Mouse (Mus musculus): ENCODE data around the gene Adarb1. TPM values are rescaled to one million over a fixed set of nuclear protein-coding genes. Genes with fewer than 3 reads are reported as not detected.

The Adarb1 gene
- polyA plus RNA-seq, 1 experiment = 5.5 TPM

GRCm38 (mm10) chr10:77440286-77440685, 22.2 kb upstream of the Adarb1 start:
- Histone ChIP-seq H3K4me1 (replicated peaks; ENCODE audit: control insufficient read depth, insufficient read depth, low read length) (no peaks in the 10 kb centered on the region), H3K4me3 (ENCODE audit: control insufficient read depth, insufficient read depth, low read length) (no peak overlapping the region), H3K36me3 (ENCODE audit: control insufficient read depth, insufficient read depth, low read length) (no peaks in the 10 kb centered on the region), H3K27ac (ENCODE audit: control insufficient read depth, insufficient read depth, low read length) (no peak overlapping the region), H3K27me3 (ENCODE audit: control insufficient read depth, insufficient read depth, low read length) (no peaks in the 10 kb centered on the region)
- WGBS = 49% methylated on average over 6 of the region's 6 CpGs
- TF ChIP-seq POLR2A (IDR thresholded peaks at IDR 0.05; ENCODE audit: control insufficient read depth, extremely low read depth, insufficient read depth, low read length, poor library complexity) (no peak), CTCF (IDR thresholded peaks at IDR 0.05; ENCODE audit: borderline replicate concordance, control insufficient read depth, extremely low read depth, insufficient read depth, low read length, poor library complexity) (no peak)
- no peak for DNase-seq

DNA sequence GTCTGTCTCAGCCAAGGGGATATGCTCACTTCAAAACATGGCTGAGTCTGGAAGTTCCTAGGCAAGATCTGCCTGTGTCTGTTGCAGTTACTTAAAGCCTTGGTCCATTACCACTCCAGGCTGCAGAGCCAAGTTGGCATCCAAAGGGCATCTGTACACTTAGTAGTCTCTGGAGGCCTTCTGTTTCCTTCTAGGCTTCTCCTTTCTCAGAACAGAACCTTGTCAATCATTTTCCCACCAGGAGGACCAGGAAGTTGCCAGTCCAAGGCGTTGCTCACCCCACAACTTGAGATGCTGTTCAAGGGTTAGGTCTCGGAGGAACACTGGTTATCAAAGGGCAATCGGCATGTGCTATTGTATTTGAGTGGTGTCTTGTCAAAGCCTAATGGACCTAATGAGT, 21.0 kb upstream of the Adarb1 start:
- DNase-seq = no peak
- Histone ChIP-seq H3K4me3 (ENCODE audit: control insufficient read depth, insufficient read depth, low read length) (no peak overlapping the region), H3K36me3 (ENCODE audit: control insufficient read depth, insufficient read depth, low read length) (no peaks in the 10 kb centered on the region), H3K4me1 (replicated peaks; ENCODE audit: control insufficient read depth, insufficient read depth, low read length) (no peaks in the 10 kb centered on the region), H3K27ac (ENCODE audit: control insufficient read depth, insufficient read depth, low read length) (no peak overlapping the region), H3K27me3 (ENCODE audit: control insufficient read depth, insufficient read depth, low read length) (no peaks in the 10 kb centered on the region)
- TF ChIP-seq CTCF (IDR thresholded peaks at IDR 0.05; ENCODE audit: borderline replicate concordance, control insufficient read depth, extremely low read depth, insufficient read depth, low read length, poor library complexity) (no peak), POLR2A (IDR thresholded peaks at IDR 0.05; ENCODE audit: control insufficient read depth, extremely low read depth, insufficient read depth, low read length, poor library complexity) (no peak)
- WGBS = 87% methylated on average over 3 of the region's 3 CpGs

DNA sequence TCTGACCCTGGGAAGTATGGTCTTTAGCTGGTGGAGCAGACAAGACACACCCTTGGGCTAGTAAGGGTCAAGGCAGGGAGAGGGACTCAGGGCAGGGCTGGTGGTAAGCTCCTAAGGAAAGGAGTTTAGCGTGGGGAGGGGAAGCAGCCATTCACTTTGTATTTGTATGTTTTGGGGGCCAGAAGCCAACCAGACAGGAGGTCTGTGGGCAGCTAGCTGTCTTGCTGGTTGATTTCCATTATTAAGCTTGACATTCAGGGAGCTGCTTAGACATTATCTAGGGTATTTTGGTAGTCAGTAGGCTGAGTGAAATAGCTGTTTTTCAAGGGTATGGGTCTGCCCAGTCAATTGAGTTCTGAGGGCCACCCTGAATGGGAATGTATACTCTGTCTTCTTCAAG, 20.0 kb upstream of the Adarb1 start:
- TF ChIP-seq CTCF (IDR thresholded peaks at IDR 0.05; ENCODE audit: borderline replicate concordance, control insufficient read depth, extremely low read depth, insufficient read depth, low read length, poor library complexity) = no peak
- no peak for TF ChIP-seq POLR2A (IDR thresholded peaks at IDR 0.05; ENCODE audit: control insufficient read depth, extremely low read depth, insufficient read depth, low read length, poor library complexity)
- no peaks in the 10 kb centered on the region for H3K36me3 ChIP-seq (ENCODE audit: control insufficient read depth, insufficient read depth, low read length)
- no peaks in the 10 kb centered on the region for H3K27me3 ChIP-seq (ENCODE audit: control insufficient read depth, insufficient read depth, low read length)
- 79% methylated on average over 1 of the region's 1 CpGs for WGBS
- no peak overlapping the region for H3K4me3 ChIP-seq (ENCODE audit: control insufficient read depth, insufficient read depth, low read length)
- H3K27ac ChIP-seq (ENCODE audit: control insufficient read depth, insufficient read depth, low read length) = no peak overlapping the region
- no peak for DNase-seq
- H3K4me1 ChIP-seq (replicated peaks; ENCODE audit: control insufficient read depth, insufficient read depth, low read length) = no peaks in the 10 kb centered on the region

DNA sequence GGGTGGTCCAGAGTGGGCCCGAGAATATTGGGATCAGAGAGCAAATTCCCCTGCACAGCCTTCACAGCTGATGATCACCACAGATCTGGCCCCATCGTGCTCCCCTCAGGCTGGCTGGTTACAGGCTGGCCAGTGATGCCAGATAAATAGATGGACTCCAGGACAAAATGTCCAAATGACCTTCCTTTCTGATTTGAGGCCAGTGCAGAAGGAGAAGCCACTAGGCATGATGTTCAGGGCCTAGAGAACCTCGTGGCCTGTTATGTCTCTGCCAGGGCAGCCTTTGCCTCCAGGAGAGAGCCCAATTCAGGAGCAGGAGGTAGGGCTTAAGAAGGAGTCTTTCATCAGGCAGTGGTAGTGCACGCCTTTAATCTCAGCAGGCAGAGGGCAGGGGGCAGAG, 17.3 kb upstream of the Adarb1 start:
- 87% methylated on average over 4 of the region's 4 CpGs for WGBS
- no peaks in the 10 kb centered on the region for H3K4me1 ChIP-seq (replicated peaks; ENCODE audit: control insufficient read depth, insufficient read depth, low read length)
- H3K27ac ChIP-seq (ENCODE audit: control insufficient read depth, insufficient read depth, low read length) = no peak overlapping the region
- H3K36me3 ChIP-seq (ENCODE audit: control insufficient read depth, insufficient read depth, low read length) = no peaks in the 10 kb centered on the region
- no peak overlapping the region for H3K4me3 ChIP-seq (ENCODE audit: control insufficient read depth, insufficient read depth, low read length)
- no peak for TF ChIP-seq CTCF (IDR thresholded peaks at IDR 0.05; ENCODE audit: borderline replicate concordance, control insufficient read depth, extremely low read depth, insufficient read depth, low read length, poor library complexity)
- TF ChIP-seq POLR2A (IDR thresholded peaks at IDR 0.05; ENCODE audit: control insufficient read depth, extremely low read depth, insufficient read depth, low read length, poor library complexity) = no peak
- DNase-seq = no peak
- no peaks in the 10 kb centered on the region for H3K27me3 ChIP-seq (ENCODE audit: control insufficient read depth, insufficient read depth, low read length)

- Histone ChIP-seq H3K4me3 (ENCODE audit: control insufficient read depth, insufficient read depth, low read length) (no peak overlapping the region), H3K4me1 (replicated peaks; ENCODE audit: control insufficient read depth, insufficient read depth, low read length) (no peaks in the 10 kb centered on the region)
- 14% methylated on average over 18 of the region's 18 CpGs for WGBS
Measured at GRCm38 (mm10) chr10:77434457-77435151, 16.5 kb upstream of the Adarb1 start.

GRCm38 (mm10) chr10:77434076-77434456, 16.0 kb upstream of the Adarb1 start:
- DNase-seq = no peak
- 52% methylated on average over 4 of the region's 4 CpGs for WGBS
- Histone ChIP-seq H3K4me1 (replicated peaks; ENCODE audit: control insufficient read depth, insufficient read depth, low read length) (no peaks in the 10 kb centered on the region), H3K36me3 (ENCODE audit: control insufficient read depth, insufficient read depth, low read length) (no peaks in the 10 kb centered on the region), H3K27me3 (ENCODE audit: control insufficient read depth, insufficient read depth, low read length) (no peaks in the 10 kb centered on the region), H3K4me3 (ENCODE audit: control insufficient read depth, insufficient read depth, low read length) (no peak overlapping the region), H3K27ac (ENCODE audit: control insufficient read depth, insufficient read depth, low read length) (no peak overlapping the region)
- TF ChIP-seq CTCF (IDR thresholded peaks at IDR 0.05; ENCODE audit: borderline replicate concordance, control insufficient read depth, extremely low read depth, insufficient read depth, low read length, poor library complexity) (no peak), POLR2A (IDR thresholded peaks at IDR 0.05; ENCODE audit: control insufficient read depth, extremely low read depth, insufficient read depth, low read length, poor library complexity) (no peak)

More at GRCm38 (mm10) chr10:77434457-77435151, 16.5 kb upstream of the Adarb1 start:
- H3K36me3 ChIP-seq (ENCODE audit: control insufficient read depth, insufficient read depth, low read length) = no peaks in the 10 kb centered on the region
- no peak overlapping the region for H3K27ac ChIP-seq (ENCODE audit: control insufficient read depth, insufficient read depth, low read length)
- no peak for TF ChIP-seq CTCF (IDR thresholded peaks at IDR 0.05; ENCODE audit: borderline replicate concordance, control insufficient read depth, extremely low read depth, insufficient read depth, low read length, poor library complexity)
- DNase-seq = no peak
- no peaks in the 10 kb centered on the region for H3K27me3 ChIP-seq (ENCODE audit: control insufficient read depth, insufficient read depth, low read length)

GRCm38 (mm10) chr10:77430771-77431170, 12.7 kb upstream of the Adarb1 start:
- H3K4me1 ChIP-seq (replicated peaks; ENCODE audit: control insufficient read depth, insufficient read depth, low read length) = no peaks in the 10 kb centered on the region
- no peak overlapping the region for H3K27ac ChIP-seq (ENCODE audit: control insufficient read depth, insufficient read depth, low read length)
- H3K36me3 ChIP-seq (ENCODE audit: control insufficient read depth, insufficient read depth, low read length) = no peaks in the 10 kb centered on the region
- no peak overlapping the region for H3K4me3 ChIP-seq (ENCODE audit: control insufficient read depth, insufficient read depth, low read length)
- no peaks in the 10 kb centered on the region for H3K27me3 ChIP-seq (ENCODE audit: control insufficient read depth, insufficient read depth, low read length)
- no peak for DNase-seq
- TF ChIP-seq CTCF (IDR thresholded peaks at IDR 0.05; ENCODE audit: borderline replicate concordance, control insufficient read depth, extremely low read depth, insufficient read depth, low read length, poor library complexity) (no peak), POLR2A (IDR thresholded peaks at IDR 0.05; ENCODE audit: control insufficient read depth, extremely low read depth, insufficient read depth, low read length, poor library complexity) (no peak)
